Mouse (Mus musculus): ENCODE measurements around the gene Sparc. TPM values are rescaled to one million over a fixed set of nuclear protein-coding genes. Genes with fewer than 3 reads are reported as not detected.
"Not testable (repeated sequence)": the region's sequence is repeated elsewhere in the genome, so short reads cannot be mapped to it uniquely, and the experiment has no call there.

Gene Sparc
- polyA plus RNA-seq, 1 experiment = 3,134 TPM

DNA sequence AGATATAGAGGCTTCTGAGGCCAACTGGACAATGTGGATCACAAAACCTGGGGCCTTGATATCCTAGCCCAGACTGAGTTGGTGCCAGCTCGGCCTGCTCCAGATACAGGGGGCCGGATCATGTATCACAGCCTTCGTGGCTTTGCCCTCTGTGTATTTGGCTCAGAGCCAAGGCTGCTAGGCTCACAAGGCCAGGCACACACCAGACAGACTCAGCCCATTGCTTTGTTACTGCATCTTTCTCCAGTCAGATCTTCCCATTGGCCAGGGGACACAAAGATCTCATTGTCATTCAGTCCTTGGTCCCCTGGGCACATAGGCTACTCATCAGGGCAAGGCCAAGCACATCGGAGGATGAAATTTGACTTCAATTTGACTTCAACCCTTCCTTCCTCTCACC lies 773 bp upstream of the Sparc start:
- no peak for DNase-seq
- TF ChIP-seq POLR2A (IDR thresholded peaks at IDR 0.05; ENCODE audit: borderline replicate concordance, extremely low read depth, low read depth, low read length) (no peak), CTCF (IDR thresholded peaks at IDR 0.05; ENCODE audit: insufficient read depth, low read length) (no peak)
- Histone ChIP-seq H3K4me3 (replicated peaks; ENCODE audit: extremely low read depth, low read depth, low read length) (no peak overlapping the region), H3K4me1 (ENCODE audit: control insufficient read depth, insufficient read depth, low read length) (peaks cover 11% of the 10 kb centered on the region)
- 50% methylated on average over 4 of the region's 4 CpGs for WGBS

DNA sequence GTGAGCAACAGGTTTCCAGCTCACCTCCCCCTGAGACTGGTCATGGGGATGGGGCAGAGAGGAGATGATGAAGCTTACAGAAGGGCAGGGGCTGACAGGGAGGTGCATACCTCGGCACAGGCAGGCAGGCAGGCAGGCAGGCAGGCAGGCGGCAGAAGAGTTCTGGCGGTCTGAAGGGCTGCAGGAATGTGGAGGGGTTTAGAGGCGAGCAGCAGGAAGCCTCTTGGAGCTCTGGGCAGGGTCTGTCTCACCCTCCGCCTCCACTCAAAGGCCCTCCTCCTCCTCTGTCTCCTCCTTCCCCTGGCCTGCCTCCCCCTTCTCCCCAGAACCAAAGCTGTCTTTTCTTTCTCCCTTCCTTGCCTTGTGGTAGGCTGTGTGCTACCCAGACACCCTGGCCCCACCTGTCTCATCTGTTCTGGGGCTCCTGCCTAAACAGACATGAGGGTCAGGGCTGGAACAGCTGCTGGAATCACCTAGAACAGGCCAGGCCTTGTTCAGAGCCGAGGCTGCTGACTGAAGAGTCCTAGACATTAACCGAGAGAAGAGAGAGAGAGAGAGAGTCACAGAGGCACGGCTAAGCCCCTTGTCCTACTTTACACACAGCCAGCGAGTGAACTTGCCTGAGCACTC lies 3.2 kb downstream of the Sparc start:
- DNase-seq = peak; percentile 75
- H3K4me3 ChIP-seq (replicated peaks; ENCODE audit: extremely low read depth, low read depth, low read length) = peak overlapping the region; percentile 89
- H3K4me1 ChIP-seq (ENCODE audit: control insufficient read depth, insufficient read depth, low read length) = peaks cover 14% of the 10 kb centered on the region
- WGBS = 8% methylated on average over 9 of the region's 9 CpGs
- TF ChIP-seq POLR2A (IDR thresholded peaks at IDR 0.05; ENCODE audit: borderline replicate concordance, extremely low read depth, low read depth, low read length) (peak; percentile 91), CTCF (IDR thresholded peaks at IDR 0.05; ENCODE audit: insufficient read depth, low read length) (no peak)

DNA sequence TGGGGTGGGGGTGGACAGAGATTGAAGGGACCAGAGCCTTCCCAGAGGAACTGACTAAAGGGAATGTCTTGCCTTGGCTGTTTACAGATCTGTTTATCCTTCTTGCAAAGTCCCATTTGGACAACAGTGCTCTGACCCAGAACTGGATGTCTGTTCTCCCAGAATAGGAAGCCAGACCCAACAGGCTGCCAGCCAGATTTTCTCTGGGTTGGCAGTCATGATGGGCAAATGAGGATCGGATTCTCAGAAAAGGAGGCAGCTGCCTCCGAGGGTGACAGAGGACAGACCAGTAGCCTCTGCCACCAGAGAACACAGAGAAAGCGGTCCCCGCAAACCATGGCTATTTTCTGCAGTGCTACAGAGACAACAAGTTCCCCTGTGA lies 3.7 kb downstream of the Sparc start:
- 14% methylated on average over 4 of the region's 4 CpGs for WGBS
- peak overlapping the region; percentile 89 for H3K4me3 ChIP-seq (replicated peaks; ENCODE audit: extremely low read depth, low read depth, low read length)
- DNase-seq = no peak
- TF ChIP-seq CTCF (IDR thresholded peaks at IDR 0.05; ENCODE audit: insufficient read depth, low read length) (no peak), POLR2A (IDR thresholded peaks at IDR 0.05; ENCODE audit: borderline replicate concordance, extremely low read depth, low read depth, low read length) (no peak)
- peaks cover 15% of the 10 kb centered on the region for H3K4me1 ChIP-seq (ENCODE audit: control insufficient read depth, insufficient read depth, low read length)

DNA sequence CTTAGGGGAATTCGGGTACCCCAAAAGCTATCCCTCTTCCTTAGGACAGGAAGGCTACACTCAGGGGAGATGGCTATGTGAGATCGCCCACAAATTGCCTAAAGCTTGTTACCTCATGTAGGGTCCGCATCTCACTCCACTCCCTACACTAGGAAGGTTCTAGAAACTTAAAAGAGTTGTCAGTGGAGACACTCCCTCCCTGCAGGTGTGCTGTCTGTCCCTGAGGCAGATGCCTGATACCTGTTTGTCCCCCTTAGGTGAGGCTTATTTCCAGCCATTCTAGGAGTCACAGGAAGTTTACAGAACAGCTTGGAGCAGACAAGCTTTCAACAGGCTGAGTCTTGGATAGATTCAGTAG lies 4.3 kb downstream of the Sparc start:
- Histone ChIP-seq H3K4me1 (ENCODE audit: control insufficient read depth, insufficient read depth, low read length) (peaks cover 16% of the 10 kb centered on the region), H3K4me3 (replicated peaks; ENCODE audit: extremely low read depth, low read depth, low read length) (peak overlapping the region; percentile 89)
- no peak for TF ChIP-seq POLR2A (IDR thresholded peaks at IDR 0.05; ENCODE audit: borderline replicate concordance, extremely low read depth, low read depth, low read length)
- no peak for TF ChIP-seq CTCF (IDR thresholded peaks at IDR 0.05; ENCODE audit: insufficient read depth, low read length)
- DNase-seq = no peak
- 12% methylated on average over 3 of the region's 3 CpGs for WGBS

DNA sequence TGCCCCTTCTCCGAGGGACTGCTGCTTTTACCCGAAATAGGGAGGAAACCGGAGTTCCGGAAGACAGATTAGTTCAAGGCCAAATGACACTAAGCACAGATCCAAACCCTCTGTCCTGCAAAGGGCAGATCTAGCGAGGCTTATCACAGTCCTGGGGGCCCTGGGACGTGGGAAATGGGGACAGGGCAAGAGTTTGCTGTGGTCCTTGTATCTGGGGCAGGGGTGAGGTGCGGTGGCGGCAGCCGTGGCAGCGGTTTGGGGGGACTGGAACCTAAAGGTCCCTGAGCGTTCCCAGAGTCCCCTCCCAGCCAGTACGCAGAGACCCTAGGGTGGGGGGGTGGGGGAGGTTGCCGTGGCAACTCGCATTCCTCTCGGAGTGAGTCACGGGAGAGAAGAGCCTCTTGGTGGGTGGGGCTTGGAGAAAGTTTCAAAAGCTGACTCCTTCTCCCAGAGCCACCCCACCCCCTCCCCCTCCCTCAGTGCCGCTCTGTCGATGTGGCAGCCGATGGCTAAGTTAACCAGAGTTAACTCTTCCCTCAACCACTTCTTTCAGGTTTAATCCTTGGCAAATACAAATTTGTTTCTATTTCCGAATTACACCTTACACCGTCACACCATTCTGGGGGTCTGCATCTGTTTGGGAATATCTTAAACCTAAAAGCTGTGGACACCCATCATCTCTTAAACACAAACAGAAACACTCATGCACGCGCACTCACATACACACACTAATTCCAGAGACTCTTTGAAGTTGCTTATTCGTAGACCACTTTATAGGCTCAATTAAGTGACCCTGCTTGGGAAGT lies 4.9 kb downstream of the Sparc start:
- 2% methylated on average over 22 of the region's 24 CpGs for WGBS
- peaks cover 16% of the 10 kb centered on the region for H3K4me1 ChIP-seq (ENCODE audit: control insufficient read depth, insufficient read depth, low read length)
- peak; percentile 59 for DNase-seq

DNA sequence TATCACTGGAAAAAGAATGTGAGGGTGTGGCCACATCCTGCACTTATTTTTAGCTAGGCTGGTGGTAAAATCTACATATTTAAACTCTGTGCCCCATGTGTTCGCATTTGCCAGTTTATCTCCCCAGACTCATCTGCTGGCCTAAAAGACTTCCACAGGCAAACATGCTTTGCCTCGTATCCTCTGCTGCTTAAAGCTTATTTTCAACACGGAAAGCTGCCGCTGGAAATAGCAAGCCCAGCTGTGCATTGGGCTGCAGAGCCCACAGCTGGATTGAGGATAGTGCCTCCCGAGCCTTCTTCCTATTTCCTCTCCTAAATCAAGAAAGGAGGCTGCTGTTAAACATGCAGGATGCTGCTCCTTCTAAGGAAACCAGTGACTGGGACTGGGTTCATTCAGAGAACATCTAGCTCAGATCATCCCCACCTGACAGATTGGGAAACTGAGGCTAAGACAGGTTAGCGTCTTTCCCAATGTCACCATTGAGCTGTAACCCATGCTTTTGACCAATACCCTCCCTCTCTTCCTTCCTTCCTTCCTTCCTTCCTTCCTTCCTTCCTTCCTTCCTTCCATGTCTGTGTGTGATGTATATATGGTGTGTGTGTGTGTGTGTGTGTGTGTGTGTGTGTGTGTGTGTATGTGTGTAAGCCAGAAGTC lies 6.2 kb downstream of the Sparc start:
- DNase-seq = no peak
- no peak overlapping the region for H3K4me3 ChIP-seq (replicated peaks; ENCODE audit: extremely low read depth, low read depth, low read length)
- peaks cover 28% of the 10 kb centered on the region for H3K4me1 ChIP-seq (ENCODE audit: control insufficient read depth, insufficient read depth, low read length)
- WGBS = 22% methylated on average over 6 of the region's 6 CpGs
- TF ChIP-seq CTCF (IDR thresholded peaks at IDR 0.05; ENCODE audit: insufficient read depth, low read length) (no peak), POLR2A (IDR thresholded peaks at IDR 0.05; ENCODE audit: borderline replicate concordance, extremely low read depth, low read depth, low read length) (no peak)

More for the DNA sequence above, 4.9 kb downstream of the Sparc start:
- H3K4me3 ChIP-seq (replicated peaks; ENCODE audit: extremely low read depth, low read depth, low read length) = peak overlapping the region; percentile 89
- TF ChIP-seq POLR2A (IDR thresholded peaks at IDR 0.05; ENCODE audit: borderline replicate concordance, extremely low read depth, low read depth, low read length) (peak; percentile 27; the same call in 1 of the 2 replicates), CTCF (IDR thresholded peaks at IDR 0.05; ENCODE audit: insufficient read depth, low read length) (no peak)

DNA sequence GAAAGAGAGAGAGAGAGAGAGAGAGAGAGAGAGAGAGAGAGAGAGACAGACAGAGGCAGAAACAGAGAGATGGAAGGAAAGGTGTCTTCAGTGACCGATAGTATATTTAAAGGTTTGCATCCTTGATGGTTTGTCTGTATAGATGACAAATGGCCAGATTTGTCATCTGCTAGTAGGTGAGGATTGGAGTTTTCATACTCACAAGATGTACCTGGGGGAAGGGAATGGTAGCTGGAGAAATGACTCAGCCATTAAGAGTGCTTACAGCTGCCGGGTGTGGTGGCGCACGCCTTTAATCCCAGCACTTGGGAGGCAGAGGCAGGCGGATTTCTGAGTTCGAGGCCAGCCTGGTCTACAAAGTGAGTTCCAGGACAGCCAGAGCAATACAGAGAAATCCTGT lies 7.3 kb downstream of the Sparc start:
- WGBS = 58% methylated on average over 6 of the region's 6 CpGs
- H3K4me1 ChIP-seq (ENCODE audit: control insufficient read depth, insufficient read depth, low read length) = peaks cover 38% of the 10 kb centered on the region
- not testable (repeated sequence) for H3K4me3 ChIP-seq (replicated peaks; ENCODE audit: extremely low read depth, low read depth, low read length)

DNA sequence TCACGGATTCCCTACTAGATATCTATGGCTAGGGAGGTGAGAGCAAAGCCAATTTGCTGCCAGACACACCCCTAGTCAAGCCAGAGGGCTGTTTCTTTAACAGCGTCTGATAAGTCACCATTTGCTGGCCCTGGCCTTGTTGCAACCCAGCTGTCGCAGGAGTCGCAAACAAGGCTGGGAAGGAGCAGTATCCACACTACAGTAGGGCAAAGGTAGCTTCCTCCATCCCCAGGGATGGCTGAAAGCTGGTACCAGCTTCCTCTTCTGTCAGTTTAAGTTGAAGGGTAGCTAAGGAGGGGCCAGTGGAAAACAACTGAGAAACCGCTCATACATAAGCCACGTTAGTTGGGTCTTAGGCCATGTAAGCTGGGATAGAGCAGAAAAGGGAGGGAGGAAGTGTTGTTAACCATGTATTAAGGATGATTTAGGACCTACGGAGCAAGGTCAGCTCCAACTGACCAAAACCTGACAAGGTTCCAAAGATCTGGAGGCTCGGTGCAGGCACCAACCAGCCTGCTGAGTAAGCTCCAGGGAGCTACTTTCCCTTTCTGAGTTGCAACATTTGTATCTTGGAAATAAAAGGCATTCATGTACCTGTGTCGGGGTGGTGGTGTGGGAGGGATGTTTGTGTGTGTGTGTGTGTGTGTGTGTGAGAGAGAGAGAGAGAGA lies 7.8 kb downstream of the Sparc start:
- no peak overlapping the region for H3K4me3 ChIP-seq (replicated peaks; ENCODE audit: extremely low read depth, low read depth, low read length)

More for the DNA sequence above, 7.3 kb downstream of the Sparc start:
- DNase-seq = not testable (repeated sequence)

DNA sequence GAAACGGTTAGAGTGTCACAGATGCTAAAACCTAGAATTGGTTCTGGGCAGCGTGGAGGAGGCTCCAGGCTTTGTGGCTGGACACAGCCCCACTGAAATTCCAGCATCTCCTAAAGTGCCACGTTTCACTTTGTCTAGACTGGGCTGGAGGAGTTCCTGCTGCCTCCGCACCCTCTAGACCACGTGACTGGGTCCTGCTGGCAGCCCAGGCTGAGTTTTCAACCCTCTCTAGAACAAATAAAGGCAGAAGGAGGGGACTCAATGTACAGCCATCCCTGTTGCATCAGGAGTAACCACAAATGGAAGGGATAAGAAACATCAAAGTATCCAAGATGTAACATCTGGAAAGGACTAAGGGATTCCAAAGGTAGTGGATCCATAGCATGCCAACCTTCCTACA lies 8.7 kb downstream of the Sparc start:
- DNase-seq = peak; percentile 51
- no peak for TF ChIP-seq POLR2A (IDR thresholded peaks at IDR 0.05; ENCODE audit: borderline replicate concordance, extremely low read depth, low read depth, low read length)
- TF ChIP-seq CTCF (IDR thresholded peaks at IDR 0.05; ENCODE audit: insufficient read depth, low read length) = no peak
- Histone ChIP-seq H3K4me3 (replicated peaks; ENCODE audit: extremely low read depth, low read depth, low read length) (no peak overlapping the region), H3K4me1 (ENCODE audit: control insufficient read depth, insufficient read depth, low read length) (peaks cover 38% of the 10 kb centered on the region)
- WGBS = 15% methylated on average over 5 of the region's 5 CpGs

More for the DNA sequence above, 7.8 kb downstream of the Sparc start:
- 18% methylated on average over 9 of the region's 9 CpGs for WGBS
- peaks cover 41% of the 10 kb centered on the region for H3K4me1 ChIP-seq (ENCODE audit: control insufficient read depth, insufficient read depth, low read length)
- no peak for DNase-seq
- TF ChIP-seq CTCF (IDR thresholded peaks at IDR 0.05; ENCODE audit: insufficient read depth, low read length) (no peak), POLR2A (IDR thresholded peaks at IDR 0.05; ENCODE audit: borderline replicate concordance, extremely low read depth, low read depth, low read length) (no peak)

Measured in lung, adult 2 months (tissue).